Mouse (Mus musculus) ovary, adult 2 months (tissue): ENCODE measurements around the gene Trim58. TPM values are rescaled to one million over a fixed set of nuclear protein-coding genes. Genes with fewer than 3 reads are reported as not detected.

Experiments
- polyA plus RNA-seq: library from polyadenylated mRNA; depleted of rRNA; stranded (reverse); fragments of >200 nt; gene quantifications from 2 replicates; pipeline ENCODE4 v1.2.3, GENCODE M21; 2012; rRNA removed

The Trim58 gene
- 0.06 TPM in 1 of 2 replicates, not detected in the other for polyA plus RNA-seq

DNA sequence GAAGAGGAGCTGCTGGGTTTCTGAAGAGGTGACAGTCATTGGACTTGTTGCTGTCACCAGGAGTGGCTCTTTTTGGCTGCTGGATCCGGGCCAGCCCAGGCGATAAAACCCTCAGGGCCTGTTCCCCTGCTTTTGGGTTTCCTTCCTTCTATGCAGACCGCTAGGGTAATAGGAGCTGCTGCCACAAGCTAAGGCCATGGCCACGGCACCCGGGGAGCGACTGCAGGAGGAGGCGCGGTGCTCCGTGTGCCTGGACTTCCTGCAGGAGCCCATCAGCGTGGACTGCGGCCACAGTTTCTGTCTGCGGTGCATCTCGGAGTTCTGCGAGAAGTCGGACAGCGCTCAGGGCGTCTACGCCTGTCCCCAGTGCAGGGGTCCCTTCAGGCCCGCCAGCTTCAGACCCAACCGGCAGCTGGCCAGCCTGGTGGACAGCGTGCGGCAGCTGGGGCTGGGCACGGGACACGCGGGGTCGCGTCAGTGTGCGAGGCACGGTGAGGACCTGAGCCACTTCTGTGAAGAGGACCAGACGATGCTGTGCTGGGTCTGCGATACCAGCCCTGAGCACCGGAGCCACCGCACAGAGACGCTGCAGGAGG is at the start of gene Trim58:
TSS of gene Trim58 (plus strand) at position 194 of the 596 bp plus-strand sequence.

DNA sequence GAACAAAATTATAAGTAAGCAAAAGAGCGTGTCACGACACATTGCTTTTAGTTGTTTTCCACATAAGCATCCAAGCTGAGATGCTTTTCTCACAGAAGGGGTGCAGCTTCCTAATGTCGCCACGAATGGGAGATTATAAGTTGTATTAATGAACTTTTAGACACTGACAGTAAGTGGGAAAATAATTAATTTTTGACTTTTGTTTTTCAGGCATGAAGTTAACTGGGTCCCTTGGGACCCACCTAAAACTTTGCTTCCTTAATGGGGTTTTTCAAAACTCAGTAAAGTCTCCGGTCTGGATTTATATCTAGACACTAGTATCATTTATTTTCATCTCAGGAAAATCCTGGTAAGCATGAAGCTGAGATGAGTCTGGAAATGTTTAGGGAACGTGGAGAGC is 45.5 kb upstream of the Trim58 start, which contains the start of gene Olfr324:
TSS of gene Olfr324 (plus strand) at position 301 of the 400 bp plus-strand sequence.

DNA sequence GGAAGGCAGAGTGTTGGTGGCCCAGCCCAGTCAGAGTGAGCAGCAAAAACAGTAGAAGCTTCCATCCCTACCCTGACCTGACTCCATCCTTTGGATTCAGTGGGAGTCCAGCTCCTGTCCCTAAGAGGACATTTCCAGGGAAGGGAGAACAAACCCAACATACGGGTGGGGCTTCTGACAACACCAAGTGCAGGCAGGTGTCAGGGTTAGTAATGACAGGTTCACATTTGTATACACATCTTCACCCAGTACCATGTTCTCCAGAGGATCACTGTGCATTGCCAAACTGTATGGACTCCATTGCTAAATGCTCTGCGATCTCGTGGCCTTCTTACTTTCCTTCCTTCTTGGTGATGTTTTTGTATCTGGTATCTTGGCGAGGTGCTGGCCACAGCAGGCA is 24.3 kb upstream of the Trim58 start, which contains the start of gene 2210407C18Rik:
TSS of gene 2210407C18Rik (minus strand) at position 101 of the 400 bp plus-strand sequence.

DNA sequence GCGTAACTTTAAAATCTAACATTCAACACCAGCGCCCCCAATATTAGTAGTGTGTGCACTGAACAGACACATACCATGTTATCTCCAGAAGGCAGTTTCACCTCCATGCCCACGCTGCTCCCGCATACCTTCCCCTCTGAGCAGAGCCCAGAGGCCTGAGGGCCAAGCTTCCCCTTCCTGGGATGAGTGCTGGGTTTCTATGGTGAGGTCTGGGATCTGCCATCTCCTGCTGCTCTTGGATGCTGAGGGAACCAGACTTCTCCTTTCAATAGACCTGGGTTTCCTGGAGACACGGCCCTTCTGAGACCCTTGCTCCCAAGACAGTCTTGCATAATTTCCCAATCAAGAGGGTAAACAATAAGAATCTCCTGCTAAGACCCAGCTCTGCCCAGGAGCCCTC is 9.9 kb upstream of the Trim58 start, which contains the start of gene Olfr323:
TSS of gene Olfr323 (minus strand) at position 101 of the 400 bp plus-strand sequence.

DNA sequence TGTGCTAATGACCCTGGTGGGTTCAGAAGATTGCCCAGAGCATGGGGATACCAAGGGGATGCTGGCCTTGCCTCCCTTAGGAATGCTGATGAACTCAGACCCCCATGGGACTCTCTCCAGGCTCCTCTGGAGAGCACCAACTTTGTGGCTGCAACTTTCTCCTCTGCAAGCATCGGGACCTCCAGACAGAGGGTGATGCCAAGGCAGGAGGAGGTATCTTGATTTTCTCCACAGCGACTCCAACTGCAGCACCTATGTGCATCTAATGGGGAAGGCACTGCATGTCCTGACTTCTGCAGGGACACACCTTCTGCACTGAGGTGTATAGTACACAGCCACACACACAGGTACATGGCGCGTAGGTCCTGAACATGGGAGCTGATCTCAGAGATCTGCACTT is 18.3 kb downstream of the Trim58 start, which contains the start of gene Olfr322:
TSS of gene Olfr322 (plus strand) at position 187 of the 400 bp plus-strand sequence.

DNA sequence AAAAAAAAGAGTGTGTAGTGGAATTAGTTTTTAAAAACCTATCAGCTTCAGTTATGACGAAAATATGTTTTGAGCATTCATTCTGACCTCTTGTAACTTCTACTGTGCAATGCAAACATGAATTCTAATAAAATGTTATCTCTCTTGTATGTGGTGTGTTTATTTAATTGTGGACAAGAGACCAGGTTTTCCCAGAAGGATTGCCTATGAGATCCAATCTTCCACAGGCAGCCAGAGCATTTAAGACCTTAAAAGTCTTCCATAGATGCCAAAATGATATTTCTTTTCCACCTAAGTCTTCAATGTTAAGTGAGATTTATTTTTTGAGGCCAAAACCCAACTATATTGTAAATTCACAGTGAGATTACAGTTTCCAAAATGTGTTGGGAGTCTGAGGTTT is 40.5 kb downstream of the Trim58 start, which contains the start of gene Olfr320:
TSS of gene Olfr320 (plus strand) at position 301 of the 400 bp plus-strand sequence.

DNA sequence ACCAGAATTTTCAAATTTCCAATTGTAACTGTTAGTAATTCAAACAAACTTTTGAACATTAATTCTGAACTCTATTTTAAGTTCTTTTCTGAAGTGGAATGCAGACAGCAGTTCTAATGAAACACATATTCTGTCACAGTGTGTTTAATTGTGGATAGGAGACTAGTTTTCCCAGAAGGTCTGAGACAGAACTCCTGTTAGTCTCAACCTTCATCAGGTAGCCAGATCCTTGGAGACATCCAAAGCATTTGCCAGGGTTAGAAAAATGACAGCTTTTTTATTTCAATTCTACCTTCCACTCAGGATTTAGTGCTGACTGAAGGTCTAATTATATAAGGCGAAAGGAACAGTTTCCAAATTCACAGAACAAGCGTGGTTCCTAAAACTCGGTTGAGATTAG is 58.6 kb downstream of the Trim58 start, which contains the start of gene Olfr319:
TSS of gene Olfr319 (plus strand) at position 301 of the 400 bp plus-strand sequence.

Other genes starting within 250 kb of the Trim58 start
- gene 1810065E05Rik, start 219.4 kb upstream of the Trim58 start, polyA plus RNA-seq: 0.42 and 1.6 TPM in 2 replicates
- not detected in 2 replicates for gene Gm12253, start 207.9 kb upstream of the Trim58 start, polyA plus RNA-seq
- not detected in 2 replicates for gene Lypd9, start 187.5 kb upstream of the Trim58 start, polyA plus RNA-seq
- gene Olfr30, start 178.2 kb upstream of the Trim58 start, polyA plus RNA-seq: not detected in 2 replicates
- gene Olfr332, start 147.9 kb upstream of the Trim58 start, polyA plus RNA-seq: not detected in 2 replicates
- gene Olfr331, start 137.9 kb upstream of the Trim58 start, polyA plus RNA-seq: 0.20 TPM in 1 of 2 replicates, not detected in the other
- gene Olfr330, start 105.6 kb upstream of the Trim58 start, polyA plus RNA-seq: 4.6 and 8.1 TPM in 2 replicates
- gene Olfr329-ps, start 94.0 kb upstream of the Trim58 start, polyA plus RNA-seq: 2.4 and 4.6 TPM in 2 replicates
- 0.24 and 0.40 TPM in 2 replicates for gene Olfr328, start 84.8 kb upstream of the Trim58 start, polyA plus RNA-seq
- 0.50 TPM in 1 of 2 replicates, not detected in the other for gene Olfr224, start 69.9 kb upstream of the Trim58 start, polyA plus RNA-seq
- gene Olfr325, start 62.7 kb upstream of the Trim58 start, polyA plus RNA-seq: not detected in 2 replicates
- not detected in 2 replicates for gene Olfr324, start 45.4 kb upstream of the Trim58 start, polyA plus RNA-seq
- gene 2210407C18Rik, start 24.4 kb upstream of the Trim58 start, polyA plus RNA-seq: 0.28 TPM in 1 of 2 replicates, not detected in the other
- not detected in 2 replicates for gene Olfr323, start 10.0 kb upstream of the Trim58 start, polyA plus RNA-seq
- gene Olfr322, start 18.3 kb downstream of the Trim58 start, polyA plus RNA-seq: not detected in 2 replicates
- gene Olfr320, start 40.6 kb downstream of the Trim58 start, polyA plus RNA-seq: not detected in 2 replicates
- gene Olfr319, start 58.7 kb downstream of the Trim58 start, polyA plus RNA-seq: not detected in 2 replicates
- gene Olfr318, start 83.5 kb downstream of the Trim58 start, polyA plus RNA-seq: not detected in 2 replicates
- gene Olfr317, start 98.7 kb downstream of the Trim58 start, polyA plus RNA-seq: not detected in 2 replicates
- gene Olfr316, start 112.3 kb downstream of the Trim58 start, polyA plus RNA-seq: 0.09 and 0.32 TPM in 2 replicates
- 0.18 and 0.20 TPM in 2 replicates for gene Olfr315, start 132.7 kb downstream of the Trim58 start, polyA plus RNA-seq
- gene Olfr314, start 142.5 kb downstream of the Trim58 start, polyA plus RNA-seq: not detected in 2 replicates
- gene Fam183b, start 161.5 kb downstream of the Trim58 start, polyA plus RNA-seq: 11.9 and 17.3 TPM in 2 replicates
- gene Olfr313, start 174.5 kb downstream of the Trim58 start, polyA plus RNA-seq: not detected in 2 replicates
- gene Olfr312, start 188.8 kb downstream of the Trim58 start, polyA plus RNA-seq: not detected in 2 replicates
- not detected in 2 replicates for gene Olfr311, start 198.8 kb downstream of the Trim58 start, polyA plus RNA-seq
- 2.0 and 2.7 TPM in 2 replicates for gene Gm12258, start 206.7 kb downstream of the Trim58 start, polyA plus RNA-seq
- gene 2810021J22Rik, start 226.8 kb downstream of the Trim58 start, polyA plus RNA-seq: 4.1 and 4.3 TPM in 2 replicates